Mouse (Mus musculus) spleen, adult 2 months (tissue): ENCODE results near the gene Rab27a. TPM values are rescaled to one million over a fixed set of nuclear protein-coding genes. Genes with fewer than 3 reads are reported as not detected.

Experiments
- DNase-seq, 2 experiments: peaks; one replicate each; pipeline versions ENCODE4 v3.0.0 to v3.0.0-alpha.2; 2012 to 2021; ENCODE audit warnings: low spot score in 2 of 2, low read depth in 1 of 2
- H3K27ac ChIP-seq: fragments of 200-500 bp; 2 replicates; pipeline ENCODE4 v1.5.1; 2012; ENCODE audit warnings: low read length, inconsistent platforms; ENCODE audit not compliant: insufficient read depth
- H3K27me3 ChIP-seq: fragments of 200-500 bp; 2 replicates; pipeline ENCODE4 v1.6.1; 2012; ENCODE audit warnings: mild to moderate bottlenecking, moderate library complexity, low read length, inconsistent platforms; ENCODE audit not compliant: control insufficient read depth, insufficient read depth
- H3K36me3 ChIP-seq: fragments of 200-500 bp; 2 replicates; pipeline ENCODE4 v1.6.1; 2012; ENCODE audit warnings: mild to moderate bottlenecking, low read length, inconsistent platforms; ENCODE audit not compliant: control insufficient read depth, insufficient read depth
- H3K4me1 ChIP-seq: fragments of 200-500 bp; 2 replicates; pipeline ENCODE4 v1.6.1; 2011; ENCODE audit warnings: inconsistent platforms; ENCODE audit not compliant: control insufficient read depth, insufficient read depth, insufficient read length
- H3K4me3 ChIP-seq: fragments of 200-500 bp; 2 replicates; pipeline ENCODE4 v1.5.1; 2011; ENCODE audit warnings: mild to moderate bottlenecking, inconsistent platforms; ENCODE audit not compliant: insufficient read depth, insufficient read length; ENCODE audit errors: extremely low read depth
- CTCF ChIP-seq: fragments of 200-500 bp; IDR thresholded peaks from 2 replicates; pipeline ENCODE4 v1.5.1; 2011; ENCODE audit warnings: mild to moderate bottlenecking, inconsistent platforms; ENCODE audit not compliant: insufficient read depth, insufficient read length, insufficient replicate concordance; ENCODE audit errors: extremely low read depth
- POLR2A ChIP-seq: fragments of 200-500 bp; IDR thresholded peaks from 2 replicates; pipeline ENCODE4 v1.6.1; 2011; ENCODE audit warnings: low read depth, low read length, inconsistent platforms
- WGBS: fragments of 180-500 bp; shearing (Covaris S2); methylation state at CpG from one replicate; pipeline ENCODE4 v1.1.7; 2018; 5-methylcytosine and 5-hydroxymethylcytosine counted together
- polyA plus RNA-seq: library from polyadenylated mRNA; depleted of rRNA; stranded (reverse); fragments of >200 nt; gene quantifications from 2 replicates; pipeline ENCODE4 v1.2.3, GENCODE M21; 2012

Rab27a gene
- polyA plus RNA-seq, 1 experiment: 7.0 TPM

GRCm38 (mm10) chr9:73004076-73004475 is 40.6 kb upstream of the Rab27a start:
- WGBS: 97% methylated on average over 8 of the region's 8 CpGs
- TF ChIP-seq POLR2A (no peak), CTCF (no peak)
- Histone ChIP-seq H3K36me3 (peaks cover 29% of the 10 kb centered on the region), H3K4me1 (no peaks in the 10 kb centered on the region), H3K4me3 (no peak overlapping the region), H3K27me3 (no peaks in the 10 kb centered on the region), H3K27ac (no peak overlapping the region)
- no peak for DNase-seq

DNA sequence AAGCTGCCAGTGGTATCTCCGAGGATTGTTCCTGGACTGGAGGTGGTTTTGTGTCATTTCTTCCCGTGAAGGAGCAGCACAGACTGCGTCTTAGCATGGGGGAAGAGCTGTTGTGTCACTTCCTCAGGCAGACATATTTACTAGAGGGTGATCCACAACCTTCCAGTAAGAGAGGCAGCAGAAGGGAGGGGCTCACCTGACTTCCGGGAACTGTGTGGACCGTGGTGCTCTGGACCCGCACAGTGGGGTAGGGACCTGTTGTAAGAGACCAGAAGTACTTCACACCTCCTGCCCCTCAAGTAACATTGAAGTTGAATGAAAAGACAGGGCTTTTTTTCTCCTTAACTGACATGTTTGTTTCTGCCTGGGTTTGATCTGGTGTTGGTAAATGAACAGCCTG is 39.5 kb upstream of the Rab27a start:
- WGBS: 92% methylated on average over 6 of the region's 6 CpGs
- H3K27me3 ChIP-seq: no peaks in the 10 kb centered on the region
- peaks cover 29% of the 10 kb centered on the region for H3K36me3 ChIP-seq

GRCm38 (mm10) chr9:73006175-73006574 is 38.5 kb upstream of the Rab27a start:
- peaks cover 31% of the 10 kb centered on the region for H3K36me3 ChIP-seq
- 94% methylated on average over 3 of the region's 3 CpGs for whole genome bisulfite sequencing
- no peak for TF ChIP-seq POLR2A
- no peak for TF ChIP-seq CTCF

More for the DNA sequence above, 39.5 kb upstream of the Rab27a start:
- Histone ChIP-seq H3K4me3 (no peak overlapping the region), H3K27ac (no peak overlapping the region), H3K4me1 (no peaks in the 10 kb centered on the region)
- DNase-seq: no peak
- TF ChIP-seq POLR2A (no peak), CTCF (no peak)

GRCm38 (mm10) chr9:73008384-73008783 is 36.3 kb upstream of the Rab27a start:
- TF ChIP-seq CTCF: no peak
- TF ChIP-seq POLR2A: no peak
- Histone ChIP-seq H3K36me3 (peaks cover 37% of the 10 kb centered on the region), H3K27ac (no peak overlapping the region), H3K4me3 (no peak overlapping the region), H3K4me1 (no peaks in the 10 kb centered on the region), H3K27me3 (no peaks in the 10 kb centered on the region)
- DNase-seq: no peak
- WGBS: 32% methylated on average over 3 of the region's 3 CpGs

More at GRCm38 (mm10) chr9:73006175-73006574, 38.5 kb upstream of the Rab27a start:
- no peak for DNase-seq
- H3K4me3 ChIP-seq: no peak overlapping the region
- no peaks in the 10 kb centered on the region for H3K4me1 ChIP-seq
- H3K27me3 ChIP-seq: no peaks in the 10 kb centered on the region
- no peak overlapping the region for H3K27ac ChIP-seq

- H3K27me3 ChIP-seq: no peaks in the 10 kb centered on the region
- 96% methylated on average over 4 of the region's 4 CpGs for WGBS
- H3K4me1 ChIP-seq: no peaks in the 10 kb centered on the region
- H3K36me3 ChIP-seq: peaks cover 45% of the 10 kb centered on the region
- H3K4me3 ChIP-seq: no peak overlapping the region
- TF ChIP-seq CTCF (no peak), POLR2A (no peak)
- DNase-seq: no peak
- H3K27ac ChIP-seq: no peak overlapping the region
These were observed 32.0 kb upstream of the Rab27a start for GRCm38 (mm10) chr9:73012629-73013028.

- Histone ChIP-seq H3K36me3 (peaks cover 47% of the 10 kb centered on the region), H3K4me3 (no peak overlapping the region), H3K27ac (no peak overlapping the region), H3K27me3 (no peaks in the 10 kb centered on the region), H3K4me1 (no peaks in the 10 kb centered on the region)
- no peak for TF ChIP-seq POLR2A
- TF ChIP-seq CTCF: no peak
- 94% methylated on average over 13 of the region's 13 CpGs for WGBS
- no peak for DNase-seq
These were observed 29.9 kb upstream of the Rab27a start for GRCm38 (mm10) chr9:73014724-73015123.

DNA sequence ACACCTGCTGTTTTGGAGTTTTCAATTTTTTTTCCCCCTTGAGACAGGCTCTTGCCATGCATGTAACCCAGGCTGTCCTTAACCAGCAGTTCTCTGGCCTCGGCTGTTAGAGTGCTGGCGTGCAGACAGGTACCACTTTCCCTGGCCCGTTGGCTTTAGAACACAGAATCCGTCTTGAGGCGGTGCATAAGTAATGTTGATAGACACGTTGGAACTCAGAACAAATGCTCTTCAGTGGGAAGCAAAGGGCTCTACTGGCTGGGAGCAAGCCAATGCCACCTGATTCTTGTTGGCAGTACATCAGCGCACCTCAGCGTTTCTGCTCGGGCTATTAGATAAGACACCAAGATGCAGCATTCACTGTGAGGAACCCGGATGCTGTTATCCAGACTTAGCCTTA is 24.8 kb upstream of the Rab27a start:
- WGBS: 93% methylated on average over 10 of the region's 10 CpGs
- DNase-seq: no peak
- TF ChIP-seq CTCF: no peak
- no peak for TF ChIP-seq POLR2A
- Histone ChIP-seq H3K27ac (no peak overlapping the region), H3K27me3 (no peaks in the 10 kb centered on the region), H3K36me3 (peaks cover 27% of the 10 kb centered on the region), H3K4me1 (no peaks in the 10 kb centered on the region), H3K4me3 (no peak overlapping the region)
